Mouse (Mus musculus) liver, adult 2 months (tissue): ENCODE data around the gene Scamp2.

Experiments used
- CTCF ChIP-seq: fragments of 200-500 bp; IDR thresholded peaks from 2 replicates; pipeline ENCODE4 v1.5.1; 2011; ENCODE audit warnings: low read depth, low read length, control low read depth
- POLR2A ChIP-seq: fragments of 200-500 bp; IDR thresholded peaks from 2 replicates; pipeline ENCODE4 v1.6.1; 2011; ENCODE audit warnings: low read length, control low read depth; ENCODE audit not compliant: insufficient read depth; ENCODE audit errors: extremely low read depth

DNA sequence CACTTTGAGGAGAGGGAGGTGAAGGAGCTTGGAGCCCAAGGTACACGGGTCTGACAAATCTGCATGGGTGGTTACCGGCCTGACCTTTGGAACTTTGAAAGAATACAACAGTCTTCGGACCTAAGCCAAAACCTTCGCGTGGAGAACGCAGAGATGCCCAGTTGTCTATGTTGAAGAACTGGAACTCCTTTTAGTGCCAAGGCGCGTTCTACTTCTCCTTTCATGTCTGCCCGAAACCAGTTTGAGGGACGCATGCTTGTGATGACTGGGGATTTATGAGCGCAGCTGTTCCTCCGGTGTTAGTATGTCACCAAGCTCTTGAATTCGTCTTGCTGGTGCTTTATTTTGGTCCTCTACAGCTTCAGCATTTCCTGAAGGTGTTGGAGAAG, 962 bp downstream of the Scamp2 start:
- TF ChIP-seq POLR2A (no peak), CTCF (no peak)
